Comparison of ENCODE assay signal across 13 mouse cellular contexts in the genomic region with DNA sequence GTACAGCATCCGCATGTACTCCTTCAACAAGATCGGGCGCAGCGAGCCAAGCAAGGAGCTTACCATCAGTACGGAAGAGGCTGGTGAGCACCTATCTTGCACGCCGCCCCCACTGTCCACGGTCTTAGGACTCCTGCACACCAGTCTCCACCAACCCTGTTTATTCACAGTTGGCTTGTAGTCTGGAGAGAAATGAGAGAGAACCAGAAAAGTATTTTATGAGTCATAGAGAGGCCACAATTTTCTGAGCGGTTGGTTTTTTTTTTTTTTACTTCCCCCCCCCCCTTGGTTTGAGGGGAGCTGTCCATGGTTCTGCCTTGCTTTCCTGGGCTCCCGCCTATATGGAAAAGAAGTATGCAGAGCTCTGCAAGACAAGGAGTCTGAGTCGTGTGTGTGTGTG.
DNase-seq lines count a peak whose midpoint lies in the region; ATAC-seq lines count a peak whose summit lies in the region.
"Had no signal": no experiment of that assay in that cellular context is flagged by ENCODE, and none has a peak within 500 bp of the region (broad histone marks: within the 10 kb centered on the region; RNA-seq: fewer than 3 reads in every experiment).

No protein-coding gene starts in this region.

- ATAC-seq in midbrain, embryonic 14.5 days (ENCODE audit: low FRiP score, low TSS enrichment), result no peak
- ATAC-seq: forebrain, postnatal 0 days had no signal

- no peaks in the 10 kb centered on the region for H3K36me3 ChIP-seq in limb, embryonic 10.5 days
- 0 out of 2 replicates have a peak, but pooled peaks cover 4% of the 10 kb centered on the region for H3K36me3 ChIP-seq in midbrain, embryonic 14.5 days (ENCODE audit: control insufficient read depth, insufficient read depth, low read length)
- H3K36me3 ChIP-seq: heart, embryonic 15.5 days; limb, embryonic 13.5 days; neural tube, embryonic 12.5 days had no signal

- intact Hi-C loops in left cerebral cortex, postnatal 14 days (cut with DNase I), result no loop called here

- no peak overlapping the region for H3K27ac ChIP-seq in limb, embryonic 10.5 days
- no peak overlapping the region for H3K27ac ChIP-seq in midbrain, embryonic 14.5 days (replicated peaks; ENCODE audit: low read depth, low read length)
- H3K27ac ChIP-seq: heart, embryonic 15.5 days; limb, embryonic 13.5 days; neural tube, embryonic 12.5 days had no signal

- no peaks in the 10 kb centered on the region for H3K4me1 ChIP-seq in limb, embryonic 10.5 days
- H3K4me1 ChIP-seq in midbrain, embryonic 14.5 days (ENCODE audit: control insufficient read depth, insufficient read depth, low read length), result peaks cover 5% of the 10 kb centered on the region; the same call in 1 of the 2 replicates
- H3K4me1 ChIP-seq: heart, embryonic 15.5 days; limb, embryonic 13.5 days had no signal

- 77% methylated on average over 11 of the region's 11 CpGs for WGBS in limb, embryonic 10.5 days
- WGBS in midbrain, embryonic 14.5 days, result 67% methylated on average over 11 of the region's 11 CpGs

- no peaks in the 10 kb centered on the region for H3K27me3 ChIP-seq in limb, embryonic 10.5 days (ENCODE audit: low read depth, poor library complexity, severe bottlenecking)
- no peaks in the 10 kb centered on the region for H3K27me3 ChIP-seq in midbrain, embryonic 14.5 days (ENCODE audit: control insufficient read depth, insufficient read depth, low read length)
- H3K27me3 ChIP-seq: limb, embryonic 13.5 days; neural tube, embryonic 12.5 days had no signal

- H3K4me2 ChIP-seq in midbrain, embryonic 14.5 days (ENCODE audit: low read length), result no peak overlapping the region
- H3K4me2 ChIP-seq: heart, embryonic 15.5 days; limb, embryonic 13.5 days; neural tube, embryonic 12.5 days had no signal

- no peak overlapping the region for H3K4me3 ChIP-seq in limb, embryonic 10.5 days
- no peak overlapping the region for H3K4me3 ChIP-seq in midbrain, embryonic 14.5 days (replicated peaks; ENCODE audit: low read depth, low read length)
- H3K4me3 ChIP-seq: heart, embryonic 15.5 days; limb, embryonic 13.5 days; neural tube, embryonic 12.5 days had no signal

- H3K9ac ChIP-seq in midbrain, embryonic 14.5 days (replicated peaks; ENCODE audit: low read length), result no peak overlapping the region
- H3K9ac ChIP-seq: forebrain, postnatal 0 days; heart, embryonic 15.5 days; limb, embryonic 13.5 days; neural tube, embryonic 12.5 days had no signal

- no peaks in the 10 kb centered on the region for H3K9me3 ChIP-seq in limb, embryonic 10.5 days (replicated peaks)
- H3K9me3 ChIP-seq in midbrain, embryonic 14.5 days (ENCODE audit: control insufficient read depth, low read length), result no peaks in the 10 kb centered on the region
- H3K9me3 ChIP-seq: heart, embryonic 15.5 days; limb, embryonic 13.5 days; neural tube, embryonic 12.5 days had no signal

- peak; percentile 56 for DNase-seq in adrenal gland, postnatal 10 days
- DNase-seq in adrenal gland, postnatal 4 days (ENCODE audit: low spot score in 2 of 2), result no peak
- peak; percentile 36 to 49 for DNase-seq in left cerebral cortex, adult 18-20 months (ENCODE audit: low spot score in 2 of 2)
- no peak for DNase-seq in left cerebral cortex, postnatal 14 days (ENCODE audit: low spot score in 2 of 2)
- peak; percentile 81 for DNase-seq in NIH3T3 (ENCODE audit: low read depth)
- DNase-seq in limb, embryonic 10.5 days (ENCODE audit: low spot score), result peak; percentile 34
- no peak for DNase-seq in midbrain, embryonic 14.5 days
- DNase-seq in kidney, adult 18-20 months, result no peak
- DNase-seq: forebrain, postnatal 0 days; kidney, postnatal 14 days had no signal

Comparison
In these comparisons a context has a peak if more than half of its experiments do, and no peak if none do; other contexts are left out.
1. DNase-seq: peak in adrenal gland, postnatal 10 days (single experiment), left cerebral cortex, adult 18-20 months (2 of 2), NIH3T3 (single experiment) and limb, embryonic 10.5 days (single experiment); none in adrenal gland, postnatal 4 days (0 of 2), left cerebral cortex, postnatal 14 days (0 of 2), midbrain, embryonic 14.5 days (single experiment) and kidney, adult 18-20 months (single experiment).